Mouse (Mus musculus) heart, adult 18-20 months (tissue): ENCODE measurements at regions not wholly inside any gene's neighbourhood (a gene's known extent, or its start where the extent isn't known, plus 50 kb on each side); places are given as distances from the start of the nearest gene placed in this dataset.

Experiments used
- DNase-seq, 2 experiments: peaks; one replicate each; pipeline ENCODE4 v3.0.0; 2021 to 2022; ENCODE audit warnings: mixed read lengths in 1 of 2

DNA sequence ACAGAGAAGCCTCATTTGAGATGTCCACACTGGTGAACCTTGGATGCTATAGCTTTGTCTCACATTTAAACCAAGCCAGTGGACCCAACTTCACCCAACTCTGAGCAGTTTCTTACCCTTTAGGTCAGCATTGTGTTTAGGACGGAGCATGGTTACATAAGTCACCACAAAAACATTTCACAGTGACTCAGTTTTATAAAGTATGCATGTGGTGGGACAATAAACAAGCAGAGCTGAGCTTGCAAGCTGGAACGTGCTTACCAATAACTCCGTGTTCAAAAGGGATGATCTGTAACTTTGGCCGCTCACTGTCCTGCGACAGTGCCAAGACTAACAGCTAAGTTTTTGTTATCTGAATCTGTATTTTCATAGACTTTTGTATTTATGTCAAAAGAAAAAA lies 587.8 kb downstream of the Epha4 start:
- no peak for DNase-seq

DNA sequence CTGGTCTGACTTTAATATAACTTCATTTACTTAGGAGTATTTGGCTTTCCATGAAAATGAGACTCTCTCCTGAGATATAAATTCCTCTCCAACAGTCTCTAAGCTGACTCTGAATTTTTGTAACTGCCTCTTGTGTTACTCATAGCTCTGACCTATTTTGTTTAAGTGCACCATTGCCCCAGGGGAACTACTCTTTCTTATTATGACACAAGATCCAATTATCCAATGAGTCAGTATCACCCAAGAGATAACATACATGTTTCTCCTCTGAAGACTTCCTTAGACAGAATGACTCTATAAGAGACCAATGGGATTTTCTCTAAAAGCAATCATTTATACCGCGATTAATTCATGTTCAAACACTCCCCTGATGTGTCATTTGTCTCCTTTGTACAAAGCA lies 586.9 kb downstream of the Epha4 start:
- no peak for DNase-seq

DNA sequence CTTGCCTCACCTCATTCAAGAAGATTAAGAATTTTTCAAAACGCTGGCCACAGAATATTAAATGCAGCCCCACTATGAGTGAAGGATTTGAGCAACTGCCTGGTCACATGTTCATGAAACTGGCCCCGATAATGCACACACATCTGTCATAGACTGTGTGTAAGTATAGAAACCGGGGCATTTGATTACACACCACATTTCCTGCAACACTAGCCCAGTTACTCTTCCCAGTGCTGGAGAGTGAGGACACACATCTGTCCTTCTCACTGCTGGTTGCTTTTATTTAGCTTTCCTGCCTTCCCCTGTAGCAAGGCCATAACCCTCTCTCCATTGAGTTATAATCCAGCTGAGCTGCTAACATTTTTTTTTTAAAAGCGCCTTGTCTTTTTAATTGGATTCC lies 581.4 kb downstream of the Epha4 start:
- DNase-seq: no peak

DNA sequence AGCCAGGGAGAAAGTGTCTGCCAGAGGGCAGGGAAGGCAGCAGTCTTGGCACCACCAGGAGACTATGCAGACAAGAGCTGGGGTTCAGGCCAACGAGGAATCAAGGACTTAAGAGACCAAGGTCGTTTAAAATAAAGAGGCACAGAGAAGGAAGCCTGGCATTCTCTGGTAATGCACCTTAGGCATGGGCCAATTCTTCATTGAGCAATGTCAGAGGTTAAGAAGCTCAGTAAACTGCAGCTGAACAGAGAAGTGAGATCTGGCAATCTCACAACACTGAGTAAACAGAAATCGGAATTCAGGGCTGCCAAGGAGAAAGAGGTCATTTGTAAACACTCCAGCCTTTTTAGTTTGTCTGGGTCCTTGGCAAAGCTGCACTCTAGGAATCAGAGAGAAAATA lies 572.2 kb downstream of the Epha4 start:
- peak; percentile 72 for DNase-seq

DNA sequence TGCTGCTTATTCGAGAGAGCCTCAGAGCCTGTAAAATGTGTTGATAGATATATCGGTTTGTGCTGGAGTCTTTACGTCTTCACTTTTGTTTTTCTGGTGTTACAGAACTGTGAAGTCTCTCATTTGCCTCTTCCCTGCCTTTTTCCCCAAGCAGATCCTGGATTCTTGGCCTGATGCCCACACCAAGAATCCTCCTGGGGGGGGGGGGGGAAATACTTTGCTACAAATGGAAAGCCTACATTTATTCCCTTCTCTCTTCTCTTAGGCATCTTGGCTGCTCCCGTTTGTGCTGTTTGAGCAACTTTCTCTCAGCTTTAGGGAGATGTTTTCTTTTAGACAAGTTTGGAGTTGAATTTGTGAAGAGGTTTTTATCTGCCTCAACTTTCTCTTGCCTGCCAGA lies 570.8 kb downstream of the Epha4 start:
- no peak for DNase-seq

DNA sequence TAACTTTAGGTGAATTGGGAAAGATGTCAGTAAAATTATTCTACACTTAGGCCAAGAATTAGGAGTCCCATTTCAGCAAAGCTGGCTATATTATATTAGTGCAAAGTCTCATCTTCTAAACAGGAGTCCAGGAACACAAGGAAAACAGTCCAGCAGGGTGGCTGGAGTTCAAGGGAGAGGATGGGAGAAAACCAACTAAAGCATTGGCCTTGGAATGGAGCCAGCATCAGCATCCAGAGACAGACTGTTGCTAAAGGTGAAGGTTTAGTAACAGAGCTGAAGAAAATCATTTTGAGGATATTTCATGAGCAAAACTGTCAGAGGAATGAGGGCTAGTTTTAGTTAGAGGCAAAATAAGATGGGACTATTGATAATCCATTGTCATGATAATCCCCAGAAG lies 559.9 kb downstream of the Epha4 start:
- DNase-seq: no peak

DNA sequence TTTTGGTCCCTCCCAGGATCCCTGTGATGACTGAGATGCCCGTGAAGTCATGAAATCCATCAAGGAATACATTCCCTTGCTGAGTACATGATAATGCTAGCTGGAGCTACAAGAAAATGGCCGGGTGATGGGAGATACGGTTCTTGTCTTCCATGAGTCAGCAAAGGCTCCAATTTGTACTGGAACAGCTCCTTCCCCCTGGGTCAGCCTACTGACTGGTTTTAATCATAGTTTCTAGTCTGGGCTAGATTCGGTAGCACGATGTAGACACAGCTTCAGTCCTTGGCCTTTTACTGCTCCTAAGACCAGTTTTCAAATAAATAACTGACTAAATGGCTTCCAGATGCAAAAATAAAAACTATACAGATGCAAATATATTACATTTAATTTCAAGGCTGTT lies 557.5 kb downstream of the Epha4 start:
- no peak for DNase-seq

DNA sequence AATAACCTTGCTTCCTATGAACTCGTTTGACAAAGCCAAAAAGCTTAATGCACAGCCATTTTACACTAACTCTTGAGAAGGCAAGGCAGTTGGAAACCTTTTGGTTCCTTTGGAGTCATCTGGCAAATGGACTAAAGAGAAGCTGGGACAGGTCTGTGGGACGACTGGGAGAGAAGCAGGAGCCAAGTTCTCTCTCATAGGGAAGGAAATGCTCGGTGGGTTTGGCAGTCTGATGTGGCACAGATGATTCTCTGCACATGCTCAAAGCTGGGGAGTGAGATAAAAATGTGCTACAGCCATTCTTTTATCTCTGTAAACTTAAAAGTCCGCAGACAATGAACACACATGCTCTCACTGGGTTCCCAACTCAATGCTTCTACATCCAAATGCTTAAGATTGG lies 556.2 kb downstream of the Epha4 start:
- DNase-seq: no peak

DNA sequence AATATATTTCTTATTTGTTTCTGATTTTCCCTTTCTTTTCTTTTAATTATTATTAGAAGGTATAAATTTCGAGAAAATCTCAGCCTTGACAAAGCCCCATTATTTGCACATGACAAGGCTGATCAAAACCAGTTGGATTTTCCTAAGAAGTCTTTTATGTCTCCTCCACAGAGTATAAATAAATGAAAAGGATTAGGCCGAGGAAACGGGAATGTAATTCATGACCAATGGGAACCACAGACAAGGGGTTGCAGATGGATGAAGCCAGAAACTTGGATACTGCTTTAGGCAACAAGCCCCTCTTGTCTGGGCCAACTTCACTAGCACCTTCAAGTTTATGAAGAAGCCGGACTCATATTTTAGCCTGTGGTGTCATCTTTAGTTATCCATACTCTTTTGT lies 542.4 kb downstream of the Epha4 start:
- DNase-seq: no peak

DNA sequence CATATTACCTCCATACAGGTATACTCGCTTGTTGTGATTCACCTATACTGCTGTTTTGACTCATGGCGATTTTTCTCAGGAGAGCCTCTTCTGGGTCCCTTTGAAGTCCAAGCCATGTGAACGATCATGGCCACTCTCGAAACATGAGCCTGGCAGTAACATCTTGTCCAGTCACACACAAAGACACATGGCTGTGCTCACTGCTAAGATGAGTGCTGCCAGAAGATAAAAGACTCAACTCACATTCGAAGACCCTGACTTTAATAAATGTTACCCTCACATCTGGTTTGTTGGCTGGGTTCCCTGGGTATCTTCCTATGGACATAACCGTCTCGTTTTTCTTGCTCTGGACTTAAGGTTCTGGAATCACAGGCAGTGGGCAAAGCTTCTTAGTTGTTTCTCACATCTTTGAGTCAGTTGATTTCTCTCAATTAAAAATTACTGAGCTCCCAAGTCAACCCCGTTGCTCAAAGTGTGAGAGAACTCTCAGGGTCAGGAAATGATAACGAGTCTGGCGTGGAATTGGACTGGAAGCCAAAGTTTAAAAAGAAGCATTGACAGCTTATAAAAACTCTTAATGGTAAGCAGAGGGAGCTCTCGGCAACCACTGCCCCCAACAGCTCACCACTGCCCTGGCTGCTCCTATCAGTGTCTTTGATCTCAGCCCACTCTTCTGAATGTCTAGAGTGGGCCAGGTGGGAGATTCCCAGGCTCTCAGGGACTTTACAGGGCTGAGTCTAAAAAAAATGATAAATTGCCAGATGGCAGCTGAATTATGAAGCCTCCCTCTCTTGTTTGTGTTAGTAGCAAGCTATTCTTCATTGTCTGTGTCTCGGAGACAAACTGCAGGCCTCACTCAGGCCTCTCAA lies 539.6 kb downstream of the Epha4 start:
- no peak for DNase-seq

DNA sequence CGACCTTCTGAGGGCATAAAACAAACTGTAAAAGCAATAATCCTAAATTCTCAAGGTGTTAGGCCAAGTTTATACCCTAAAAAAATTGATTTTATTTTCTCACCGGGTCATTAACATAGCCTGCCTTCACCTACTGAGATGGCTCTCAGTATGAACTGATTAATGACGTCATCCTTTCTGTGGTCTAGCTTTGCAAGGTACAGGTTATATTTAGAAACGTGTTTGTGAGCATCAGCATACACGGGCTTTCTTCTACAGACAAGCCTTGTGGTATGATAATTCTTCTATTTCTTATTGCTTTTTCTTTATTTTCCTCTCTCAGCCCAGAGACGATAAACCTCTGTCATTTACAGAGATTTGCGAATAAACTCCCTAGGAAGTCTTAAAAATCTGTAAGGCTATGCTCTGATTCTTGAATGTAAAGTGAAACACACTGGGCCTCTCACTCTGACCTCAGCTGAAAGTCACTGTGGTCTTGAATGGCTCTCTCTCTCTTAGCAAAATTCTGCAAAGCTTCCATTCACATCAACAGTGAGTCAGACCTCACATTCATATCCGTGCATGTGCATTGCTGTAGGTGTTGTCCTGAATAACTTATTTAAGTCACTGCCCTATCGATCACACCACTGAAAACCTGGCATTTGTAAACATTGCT lies 534.3 kb downstream of the Epha4 start:
- DNase-seq: no peak

DNA sequence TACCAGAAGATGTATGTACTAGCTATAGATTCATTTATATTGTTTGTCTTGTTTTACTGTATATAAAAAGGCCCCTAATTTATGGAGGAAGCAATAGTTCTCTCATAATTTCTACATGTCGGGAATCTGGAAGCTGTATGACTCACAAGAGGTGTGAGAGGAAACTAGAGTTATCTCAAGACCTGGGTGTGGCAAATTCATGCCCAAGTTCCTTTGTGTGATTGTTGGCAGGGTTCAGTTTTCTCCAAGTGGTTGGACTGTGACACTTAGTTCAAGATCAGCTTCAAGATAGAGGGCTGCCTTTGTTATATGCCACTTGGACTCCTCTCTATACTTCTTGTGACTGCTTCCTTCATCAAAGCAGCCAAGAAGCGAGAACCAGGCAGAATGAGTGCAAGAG lies 521.1 kb downstream of the Epha4 start:
- no peak for DNase-seq

DNA sequence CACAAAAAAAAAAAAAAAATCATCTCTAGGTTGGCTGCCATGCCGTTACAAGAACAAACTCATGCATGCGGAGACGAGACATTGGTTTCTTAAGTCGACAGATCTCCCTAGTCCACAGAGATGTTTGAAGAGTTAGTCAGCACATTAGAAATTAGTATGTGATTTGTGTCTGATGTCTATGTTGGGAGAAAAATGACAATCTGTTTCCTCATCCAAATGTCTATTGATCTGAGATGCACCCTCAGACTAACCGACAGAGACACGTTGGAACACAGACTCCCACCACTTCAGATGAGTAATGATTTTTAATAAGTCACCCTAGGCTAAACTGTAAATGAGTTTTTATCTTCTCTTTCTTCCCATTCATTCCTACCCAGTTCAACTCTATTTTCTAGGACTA lies 506.9 kb downstream of the Epha4 start:
- DNase-seq: no peak

DNA sequence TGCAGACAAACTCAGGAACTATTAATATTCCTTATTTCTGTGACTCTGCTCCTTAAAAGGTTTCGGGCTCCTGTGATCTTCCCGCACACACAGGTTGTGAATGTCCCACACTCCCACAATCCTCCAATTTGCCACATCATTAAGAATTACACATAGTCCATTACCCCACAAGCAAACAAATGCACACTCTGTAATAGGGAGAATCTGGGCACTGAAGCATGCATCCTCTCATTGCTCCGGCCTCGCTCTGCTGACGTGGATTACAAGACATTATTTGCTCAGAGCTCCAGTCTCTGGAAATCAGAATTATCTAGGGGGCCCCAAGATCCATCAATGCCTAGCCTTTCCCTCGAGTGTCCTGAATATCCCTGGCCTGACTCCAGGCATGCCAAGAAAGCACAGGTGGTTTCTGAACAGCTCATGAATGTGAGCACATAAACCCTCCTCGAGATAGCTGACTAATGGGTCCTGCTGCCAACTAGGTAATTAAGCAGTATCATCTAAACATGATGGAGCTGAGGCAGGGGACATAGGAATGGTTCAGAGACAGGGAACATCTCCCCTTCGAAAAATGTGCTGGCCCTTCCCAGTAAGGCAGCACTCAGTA lies 504.2 kb downstream of the Epha4 start:
- DNase-seq: no peak

DNA sequence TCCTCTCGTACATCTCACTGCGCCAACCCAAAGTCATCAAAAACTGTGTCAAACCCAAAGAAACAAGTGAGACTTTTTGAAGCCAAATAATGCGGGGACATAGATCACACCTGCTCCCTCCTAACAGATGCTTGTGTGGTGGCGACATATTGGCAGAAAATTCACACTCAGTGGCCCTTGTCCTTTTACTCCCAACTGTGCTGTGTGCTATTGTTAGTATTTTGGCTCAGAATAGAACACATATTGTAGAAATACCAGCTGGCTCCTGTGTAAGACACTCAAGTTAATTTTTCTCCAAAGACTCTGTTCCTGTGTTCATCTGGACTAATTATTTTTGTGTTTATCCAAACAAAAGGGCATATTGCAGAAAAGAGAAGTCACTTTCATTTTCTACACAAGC lies 487.2 kb downstream of the Epha4 start:
- DNase-seq: no peak

DNA sequence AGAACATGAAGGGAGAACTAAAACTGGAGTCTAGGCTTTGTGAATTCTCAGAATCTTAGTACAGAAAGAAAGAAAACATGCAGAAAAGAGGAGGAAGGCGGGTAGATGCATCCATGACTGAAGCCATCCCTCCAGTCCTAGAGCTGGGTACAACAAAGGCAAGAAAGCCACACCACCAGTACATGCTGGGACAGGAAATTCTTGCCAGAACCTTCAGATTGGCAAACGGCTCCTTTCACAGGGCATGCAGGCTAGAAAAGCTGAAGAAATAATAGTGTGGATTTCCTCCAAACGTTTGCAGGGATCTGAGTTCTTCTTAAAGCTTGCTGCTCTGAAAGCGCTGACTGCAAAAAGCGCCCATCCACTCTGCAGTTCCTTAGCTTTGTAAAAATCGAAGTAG lies 486.7 kb downstream of the Epha4 start:
- DNase-seq: no peak

DNA sequence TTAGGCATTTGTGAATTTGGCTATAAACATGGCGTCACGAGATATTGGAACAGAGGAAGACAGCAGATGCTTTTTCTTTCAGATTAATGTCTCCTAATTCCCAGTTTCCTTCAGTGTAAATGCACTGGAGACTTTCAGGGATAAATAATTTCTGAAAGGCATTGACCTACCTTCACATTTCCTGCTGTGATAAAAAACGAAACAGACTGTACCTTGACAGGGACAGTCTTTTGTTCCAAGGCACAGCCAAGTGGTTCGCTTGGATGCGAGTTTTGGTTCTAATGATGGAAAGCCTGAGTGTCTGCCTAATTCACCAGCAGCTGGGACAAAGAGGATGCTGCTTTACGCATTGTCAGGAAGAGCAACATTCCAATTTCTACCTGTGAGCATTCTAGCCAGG lies 485.8 kb downstream of the Epha4 start:
- no peak for DNase-seq

DNA sequence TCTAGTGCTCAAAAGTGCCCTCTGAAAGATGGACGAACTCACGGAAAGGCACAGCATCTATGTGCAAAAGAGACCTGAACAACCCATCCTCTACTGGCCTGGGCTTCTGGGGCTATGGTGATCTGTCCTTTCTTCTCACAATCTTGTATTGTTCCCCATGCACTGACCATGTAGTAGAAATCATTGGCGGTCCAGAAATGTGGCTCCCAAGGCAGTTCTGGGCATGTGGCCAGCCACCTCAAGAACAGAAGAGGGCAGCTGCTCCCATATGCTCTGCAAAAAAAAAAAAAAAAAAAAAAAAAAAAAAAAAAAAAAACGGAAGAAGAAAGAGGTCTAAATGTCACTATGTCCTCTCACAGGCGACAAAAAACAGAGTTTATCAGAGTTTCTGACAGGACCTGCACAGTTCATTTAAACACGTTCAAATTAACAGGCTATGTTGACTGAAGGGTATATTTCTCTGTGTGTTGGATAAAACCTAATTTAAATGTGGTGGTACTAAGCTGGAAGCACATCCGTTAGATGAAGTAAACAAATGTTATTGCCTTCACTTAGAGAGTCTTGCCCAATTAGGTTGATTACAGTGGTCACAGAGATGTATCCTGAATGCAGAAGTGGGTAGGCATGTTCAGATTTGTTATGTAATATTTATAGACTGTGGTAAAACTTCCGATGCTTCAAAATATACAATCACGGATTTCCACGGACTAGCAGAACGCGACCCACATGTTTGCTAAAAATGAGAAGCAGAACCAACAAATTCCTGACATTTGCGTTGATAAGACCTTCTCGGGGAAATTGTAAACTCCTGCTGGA lies 470.9 kb downstream of the Epha4 start:
- DNase-seq: peak; percentile 70 to 76

DNA sequence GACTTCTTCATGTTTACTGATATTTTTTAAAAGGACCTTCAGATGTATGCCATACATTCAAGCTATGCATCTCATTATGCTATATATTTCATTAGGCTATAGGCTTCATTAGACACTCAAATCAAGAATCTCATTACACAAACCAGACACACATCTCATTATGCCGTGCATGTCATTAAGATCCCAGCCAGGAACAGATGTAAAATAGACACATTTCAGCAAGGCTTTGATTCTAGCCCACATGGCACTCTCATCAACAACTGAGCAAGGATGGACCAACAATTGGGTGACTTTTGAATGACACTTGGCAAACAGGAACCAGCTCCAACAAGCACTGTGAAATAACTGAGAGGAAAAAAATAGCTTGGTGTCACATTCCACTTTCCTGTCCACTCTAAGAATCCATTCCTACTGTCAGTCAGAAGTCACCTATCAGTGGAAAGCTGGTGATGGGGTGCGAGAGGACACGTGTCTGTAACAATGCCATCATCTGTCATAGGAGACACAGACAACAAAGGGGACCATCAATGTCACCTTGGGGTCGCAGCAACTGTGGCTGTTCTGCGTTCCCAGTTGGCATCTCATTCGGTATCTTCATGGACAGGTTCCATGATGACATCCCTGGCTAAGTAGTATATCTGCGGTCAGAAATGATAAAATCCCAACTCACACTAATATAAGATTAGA lies 466.0 kb downstream of the Epha4 start:
- peak; percentile 53 to 72 for DNase-seq

DNA sequence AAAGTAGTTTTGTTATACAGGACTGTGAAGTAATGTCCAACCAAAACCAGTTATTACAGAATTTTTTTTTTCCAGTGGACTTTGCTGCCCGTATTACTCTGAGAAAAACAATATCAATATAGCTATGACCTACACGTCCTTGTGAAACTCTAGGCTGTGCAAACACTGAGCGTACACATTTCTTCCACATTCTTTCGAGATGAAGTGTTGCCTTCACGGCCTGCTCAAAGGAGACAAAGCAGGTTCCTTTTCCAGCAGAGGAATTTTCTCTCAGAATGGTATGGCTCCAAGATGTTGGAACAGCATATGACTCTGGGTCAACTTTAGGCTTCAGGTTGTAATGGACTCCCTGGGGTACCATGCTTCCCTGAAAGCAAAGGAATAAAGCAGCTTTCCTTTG lies 463.6 kb downstream of the Epha4 start:
- no peak for DNase-seq

DNA sequence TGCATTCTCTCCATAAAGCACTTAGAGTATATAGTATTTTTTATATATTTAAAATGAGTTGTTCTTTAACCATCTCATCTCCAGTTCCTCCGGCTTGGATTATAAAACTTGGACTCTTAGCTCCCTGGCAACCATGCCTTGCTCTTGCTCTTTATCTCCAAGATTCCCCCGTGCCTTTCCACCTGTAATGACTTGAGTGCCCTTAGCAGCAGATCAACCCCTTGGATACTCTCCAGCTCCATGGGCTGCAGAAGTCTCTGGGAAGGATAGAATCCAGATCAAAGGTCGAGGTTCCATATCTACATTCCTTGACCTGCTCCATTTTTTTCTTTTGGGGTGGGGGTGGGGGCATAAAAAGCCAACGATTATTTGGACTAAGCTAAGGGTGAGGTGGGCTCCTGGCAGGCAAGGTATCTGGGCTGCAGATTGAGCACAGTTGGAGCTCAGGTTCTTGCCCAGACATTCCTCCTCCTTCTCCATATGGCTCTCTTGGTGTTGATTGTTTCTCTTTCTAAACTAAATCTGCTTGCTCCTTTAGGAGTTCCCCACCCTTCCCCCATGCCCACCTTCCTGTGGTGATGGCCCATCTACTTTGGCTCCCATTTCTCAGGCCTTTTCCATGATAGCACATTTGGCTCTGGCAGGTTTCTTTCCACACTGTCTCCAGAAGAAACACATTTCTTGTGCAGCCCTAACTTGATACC lies 460.9 kb downstream of the Epha4 start:
- no peak for DNase-seq
